Mouse (Mus musculus): ENCODE results near the gene Vps37c. TPM values are rescaled to one million over a fixed set of nuclear protein-coding genes. Genes with fewer than 3 reads are reported as not detected.

Vps37c gene
- polyA plus RNA-seq, 1 experiment from 2014 or later: 27.7 TPM

- 93% methylated on average over 4 of the region's 4 CpGs for WGBS
- H3K36me3 ChIP-seq (ENCODE audit: control insufficient read depth, insufficient read depth, low read length): no peaks in the 10 kb centered on the region
- H3K9ac ChIP-seq (ENCODE audit: low read depth, low read length): no peak overlapping the region
- no peaks in the 10 kb centered on the region for H3K4me1 ChIP-seq (ENCODE audit: control insufficient read depth, insufficient read depth, low read depth, low read length)
- H3K4me3 ChIP-seq (ENCODE audit: low read length): no peak overlapping the region
- ATAC-seq: no peak
- H3K4me2 ChIP-seq (ENCODE audit: low read length): no peak overlapping the region
- H3K27me3 ChIP-seq (replicated peaks; ENCODE audit: control insufficient read depth, insufficient read depth, low read length): no peaks in the 10 kb centered on the region
- H3K27ac ChIP-seq (ENCODE audit: low read depth, low read length): no peak overlapping the region
- no peaks in the 10 kb centered on the region for H3K9me3 ChIP-seq (ENCODE audit: control insufficient read depth, low read length)
These were observed 51.4 kb downstream of the Vps37c start for GRCm38 (mm10) chr19:10739916-10740315.

GRCm38 (mm10) chr19:10740641-10741440 lies 52.3 kb downstream of the Vps37c start:
- ATAC-seq: no peak
- no peaks in the 10 kb centered on the region for H3K4me1 ChIP-seq (ENCODE audit: control insufficient read depth, insufficient read depth, low read depth, low read length)
- H3K27me3 ChIP-seq (replicated peaks; ENCODE audit: control insufficient read depth, insufficient read depth, low read length): no peaks in the 10 kb centered on the region
- no peak overlapping the region for H3K9ac ChIP-seq (ENCODE audit: low read depth, low read length)
- H3K9me3 ChIP-seq (ENCODE audit: control insufficient read depth, low read length): no peaks in the 10 kb centered on the region
- no peaks in the 10 kb centered on the region for H3K36me3 ChIP-seq (ENCODE audit: control insufficient read depth, insufficient read depth, low read length)
- WGBS: 55% methylated on average over 11 of the region's 11 CpGs
- no peak overlapping the region for H3K4me3 ChIP-seq (ENCODE audit: low read length)
- H3K27ac ChIP-seq (ENCODE audit: low read depth, low read length): no peak overlapping the region
- no peak overlapping the region for H3K4me2 ChIP-seq (ENCODE audit: low read length)

- no peak overlapping the region for H3K4me3 ChIP-seq (ENCODE audit: low read length)
- H3K27ac ChIP-seq (ENCODE audit: low read depth, low read length): no peak overlapping the region
- H3K36me3 ChIP-seq (ENCODE audit: control insufficient read depth, insufficient read depth, low read length): no peaks in the 10 kb centered on the region
- no peak for ATAC-seq
- WGBS: 81% methylated on average over 6 of the region's 6 CpGs
- H3K4me2 ChIP-seq (ENCODE audit: low read length): no peak overlapping the region
- no peaks in the 10 kb centered on the region for H3K9me3 ChIP-seq (ENCODE audit: control insufficient read depth, low read length)
- no peak overlapping the region for H3K9ac ChIP-seq (ENCODE audit: low read depth, low read length)
- no peaks in the 10 kb centered on the region for H3K27me3 ChIP-seq (replicated peaks; ENCODE audit: control insufficient read depth, insufficient read depth, low read length)
- no peaks in the 10 kb centered on the region for H3K4me1 ChIP-seq (ENCODE audit: control insufficient read depth, insufficient read depth, low read depth, low read length)
These were observed 53.6 kb downstream of the Vps37c start for GRCm38 (mm10) chr19:10742145-10742544.

GRCm38 (mm10) chr19:10742565-10742964 lies 54.0 kb downstream of the Vps37c start:
- ATAC-seq: no peak
- no peaks in the 10 kb centered on the region for H3K9me3 ChIP-seq (ENCODE audit: control insufficient read depth, low read length)
- H3K9ac ChIP-seq (ENCODE audit: low read depth, low read length): no peak overlapping the region
- no peaks in the 10 kb centered on the region for H3K4me1 ChIP-seq (ENCODE audit: control insufficient read depth, insufficient read depth, low read depth, low read length)
- H3K36me3 ChIP-seq (ENCODE audit: control insufficient read depth, insufficient read depth, low read length): no peaks in the 10 kb centered on the region
- 82% methylated on average over 3 of the region's 3 CpGs for WGBS
- H3K27ac ChIP-seq (ENCODE audit: low read depth, low read length): no peak overlapping the region
- H3K27me3 ChIP-seq (replicated peaks; ENCODE audit: control insufficient read depth, insufficient read depth, low read length): no peaks in the 10 kb centered on the region
- no peak overlapping the region for H3K4me2 ChIP-seq (ENCODE audit: low read length)
- H3K4me3 ChIP-seq (ENCODE audit: low read length): no peak overlapping the region

- Histone ChIP-seq H3K36me3 (ENCODE audit: control insufficient read depth, insufficient read depth, low read length) (no peaks in the 10 kb centered on the region), H3K9me3 (ENCODE audit: control insufficient read depth, low read length) (no peaks in the 10 kb centered on the region), H3K27ac (ENCODE audit: low read depth, low read length) (no peak overlapping the region), H3K4me2 (ENCODE audit: low read length) (no peak overlapping the region), H3K4me1 (ENCODE audit: control insufficient read depth, insufficient read depth, low read depth, low read length) (no peaks in the 10 kb centered on the region; the same call in 1 of the 2 replicates), H3K9ac (ENCODE audit: low read depth, low read length) (no peak overlapping the region), H3K27me3 (replicated peaks; ENCODE audit: control insufficient read depth, insufficient read depth, low read length) (no peaks in the 10 kb centered on the region), H3K4me3 (ENCODE audit: low read length) (no peak overlapping the region)
- ATAC-seq: no peak
- WGBS: 87% methylated on average over 7 of the region's 7 CpGs
These were observed 58.6 kb downstream of the Vps37c start for GRCm38 (mm10) chr19:10747182-10747581.

GRCm38 (mm10) chr19:10747718-10748117 lies 59.2 kb downstream of the Vps37c start:
- H3K4me2 ChIP-seq (ENCODE audit: low read length): no peak overlapping the region
- no peaks in the 10 kb centered on the region for H3K27me3 ChIP-seq (replicated peaks; ENCODE audit: control insufficient read depth, insufficient read depth, low read length)
- H3K9ac ChIP-seq (ENCODE audit: low read depth, low read length): no peak overlapping the region
- no peaks in the 10 kb centered on the region for H3K36me3 ChIP-seq (ENCODE audit: control insufficient read depth, insufficient read depth, low read length)
- no peaks in the 10 kb centered on the region; the same call in 1 of the 2 replicates for H3K4me1 ChIP-seq (ENCODE audit: control insufficient read depth, insufficient read depth, low read depth, low read length)
- no peak for ATAC-seq
- H3K9me3 ChIP-seq (ENCODE audit: control insufficient read depth, low read length): no peaks in the 10 kb centered on the region
- H3K4me3 ChIP-seq (ENCODE audit: low read length): no peak overlapping the region
- 90% methylated on average over 6 of the region's 6 CpGs for WGBS
- H3K27ac ChIP-seq (ENCODE audit: low read depth, low read length): no peak overlapping the region

GRCm38 (mm10) chr19:10748401-10749102 lies 60.0 kb downstream of the Vps37c start:
- H3K9ac ChIP-seq (ENCODE audit: low read depth, low read length): no peak overlapping the region
- H3K4me3 ChIP-seq (ENCODE audit: low read length): no peak overlapping the region
- H3K4me1 ChIP-seq (ENCODE audit: control insufficient read depth, insufficient read depth, low read depth, low read length): no peaks in the 10 kb centered on the region; the same call in 1 of the 2 replicates
- no peak overlapping the region for H3K4me2 ChIP-seq (ENCODE audit: low read length)
- no peak overlapping the region for H3K27ac ChIP-seq (ENCODE audit: low read depth, low read length)
- no peak for ATAC-seq
- no peaks in the 10 kb centered on the region for H3K36me3 ChIP-seq (ENCODE audit: control insufficient read depth, insufficient read depth, low read length)
- H3K9me3 ChIP-seq (ENCODE audit: control insufficient read depth, low read length): no peaks in the 10 kb centered on the region
- 41% methylated on average over 11 of the region's 11 CpGs for WGBS
- no peaks in the 10 kb centered on the region for H3K27me3 ChIP-seq (replicated peaks; ENCODE audit: control insufficient read depth, insufficient read depth, low read length)

- no peak overlapping the region for H3K4me3 ChIP-seq (ENCODE audit: low read length)
- H3K27me3 ChIP-seq (replicated peaks; ENCODE audit: control insufficient read depth, insufficient read depth, low read length): no peaks in the 10 kb centered on the region
- no peaks in the 10 kb centered on the region; the same call in 1 of the 2 replicates for H3K4me1 ChIP-seq (ENCODE audit: control insufficient read depth, insufficient read depth, low read depth, low read length)
- H3K9ac ChIP-seq (ENCODE audit: low read depth, low read length): no peak overlapping the region
- no peak overlapping the region for H3K27ac ChIP-seq (ENCODE audit: low read depth, low read length)
- H3K4me2 ChIP-seq (ENCODE audit: low read length): no peak overlapping the region
- H3K36me3 ChIP-seq (ENCODE audit: control insufficient read depth, insufficient read depth, low read length): no peaks in the 10 kb centered on the region
- no peaks in the 10 kb centered on the region for H3K9me3 ChIP-seq (ENCODE audit: control insufficient read depth, low read length)
- no peak for ATAC-seq
- WGBS: 80% methylated on average over 6 of the region's 6 CpGs
These were observed 60.8 kb downstream of the Vps37c start for GRCm38 (mm10) chr19:10749295-10749694.

GRCm38 (mm10) chr19:10750161-10750560 lies 61.6 kb downstream of the Vps37c start:
- no peak overlapping the region for H3K4me2 ChIP-seq (ENCODE audit: low read length)
- no peak overlapping the region for H3K4me3 ChIP-seq (ENCODE audit: low read length)
- H3K9ac ChIP-seq (ENCODE audit: low read depth, low read length): no peak overlapping the region
- H3K27ac ChIP-seq (ENCODE audit: low read depth, low read length): no peak overlapping the region
- H3K36me3 ChIP-seq (ENCODE audit: control insufficient read depth, insufficient read depth, low read length): no peaks in the 10 kb centered on the region
- WGBS: 90% methylated on average over 6 of the region's 6 CpGs
- no peaks in the 10 kb centered on the region; the same call in 1 of the 2 replicates for H3K4me1 ChIP-seq (ENCODE audit: control insufficient read depth, insufficient read depth, low read depth, low read length)
- no peaks in the 10 kb centered on the region for H3K9me3 ChIP-seq (ENCODE audit: control insufficient read depth, low read length)
- no peaks in the 10 kb centered on the region for H3K27me3 ChIP-seq (replicated peaks; ENCODE audit: control insufficient read depth, insufficient read depth, low read length)
- ATAC-seq: no peak
